Mouse (Mus musculus) thymus, postnatal 4 days (tissue): ENCODE measurements around the gene Gatad2a.
"Not testable (repeated sequence)": the region's sequence is repeated elsewhere in the genome, so short reads cannot be mapped to it uniquely, and the experiment has no call there.

Source experiments
- DNase-seq: peaks from one replicate; pipeline ENCODE4 v3.0.0; 2021

Gatad2a gene

GRCm38 (mm10) chr8:69988936-69989335, 7.2 kb downstream of the Gatad2a start:
- not testable (repeated sequence) for DNase-seq

- DNase-seq: no peak
These were observed 8.4 kb downstream of the Gatad2a start for GRCm38 (mm10) chr8:69987744-69988143.

- peak; percentile 49 for DNase-seq
These were observed 11.2 kb downstream of the Gatad2a start for GRCm38 (mm10) chr8:69984876-69985553.

GRCm38 (mm10) chr8:69978456-69978855, 17.7 kb downstream of the Gatad2a start:
- no peak for DNase-seq

- no peak for DNase-seq
These were observed 21.4 kb downstream of the Gatad2a start for GRCm38 (mm10) chr8:69974806-69975205.

- peak; percentile 98 for DNase-seq
These were observed 22.0 kb downstream of the Gatad2a start for GRCm38 (mm10) chr8:69974194-69974614.

- peak; percentile 74 for DNase-seq
These were observed 22.6 kb downstream of the Gatad2a start for GRCm38 (mm10) chr8:69973442-69974161.

GRCm38 (mm10) chr8:69973063-69973441, 23.1 kb downstream of the Gatad2a start:
- DNase-seq: no peak

GRCm38 (mm10) chr8:69970880-69971279, 25.3 kb downstream of the Gatad2a start:
- no peak for DNase-seq

- DNase-seq: no peak
These were observed 28.8 kb downstream of the Gatad2a start for GRCm38 (mm10) chr8:69967291-69967933.

GRCm38 (mm10) chr8:69959241-69959640, 36.9 kb downstream of the Gatad2a start:
- no peak for DNase-seq

- DNase-seq: no peak
These were observed 38.3 kb downstream of the Gatad2a start for GRCm38 (mm10) chr8:69957879-69958278.

- DNase-seq: no peak
These were observed 38.8 kb downstream of the Gatad2a start for GRCm38 (mm10) chr8:69957419-69957818.

- DNase-seq: no peak
These were observed 39.5 kb downstream of the Gatad2a start for GRCm38 (mm10) chr8:69956651-69957050.

- no peak for DNase-seq
These were observed 41.5 kb downstream of the Gatad2a start for GRCm38 (mm10) chr8:69954642-69955041.

GRCm38 (mm10) chr8:69954213-69954612, 42.0 kb downstream of the Gatad2a start:
- no peak for DNase-seq

GRCm38 (mm10) chr8:69950300-69950699, 45.9 kb downstream of the Gatad2a start:
- no peak for DNase-seq

GRCm38 (mm10) chr8:69942495-69942894, 53.7 kb downstream of the Gatad2a start:
- not testable (repeated sequence) for DNase-seq

- DNase-seq: peak; percentile 57
These were observed 55.8 kb downstream of the Gatad2a start for GRCm38 (mm10) chr8:69940386-69940785.

GRCm38 (mm10) chr8:69939633-69940032, 56.6 kb downstream of the Gatad2a start:
- DNase-seq: no peak

GRCm38 (mm10) chr8:69938245-69938982, 57.8 kb downstream of the Gatad2a start:
- DNase-seq: no peak

- no peak for DNase-seq
These were observed 58.7 kb downstream of the Gatad2a start for GRCm38 (mm10) chr8:69937466-69937865.
